Mouse (Mus musculus): ENCODE data around the gene Sv2c. TPM values are rescaled to one million over a fixed set of nuclear protein-coding genes. Genes with fewer than 3 reads are reported as not detected.

The Sv2c gene
- polyA plus RNA-seq, 1 experiment from 2014 or later, result 1.6 TPM

DNA sequence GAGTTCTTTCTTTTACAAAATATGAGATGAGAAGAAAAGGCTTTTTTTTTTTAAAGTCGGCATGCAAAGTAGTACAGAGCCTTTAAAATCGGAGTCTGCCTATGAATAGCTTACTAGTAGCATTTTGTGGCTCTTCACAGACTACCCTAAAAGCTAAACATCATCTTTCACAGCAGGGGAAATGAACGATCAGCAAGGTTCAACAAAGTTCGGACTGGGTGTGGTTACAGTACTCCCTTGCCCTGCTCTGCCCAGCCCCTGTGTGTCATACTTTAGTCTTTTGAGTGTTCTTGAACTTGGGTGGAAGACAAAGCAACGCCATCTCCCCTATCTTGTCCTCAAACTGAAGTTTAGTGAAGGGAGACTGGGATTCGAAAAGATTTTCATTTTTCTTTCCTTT lies 5.7 kb downstream of the Sv2c start:
- H3K9ac ChIP-seq (ENCODE audit: low read length), result no peak overlapping the region
- H3K36me3 ChIP-seq (ENCODE audit: control insufficient read depth, insufficient read depth, low read length), result no peaks in the 10 kb centered on the region
- peaks cover 8% of the 10 kb centered on the region for H3K27me3 ChIP-seq (ENCODE audit: control insufficient read depth, insufficient read depth, low read length)
- 57% methylated on average over 6 of the region's 6 CpGs for WGBS
- H3K4me3 ChIP-seq (ENCODE audit: low read depth, low read length), result no peak overlapping the region
- no peak for ATAC-seq (ENCODE audit: low FRiP score, low TSS enrichment)
- H3K4me2 ChIP-seq (replicated peaks; ENCODE audit: low read depth), result no peak overlapping the region
- no peaks in the 10 kb centered on the region for H3K9me3 ChIP-seq (ENCODE audit: control insufficient read depth, low read length)
- no peak for TF ChIP-seq CTCF (IDR thresholded peaks at IDR 0.05; ENCODE audit: low read depth)
- no peak for TF ChIP-seq EP300 (optimal IDR thresholded peaks at IDR 0.05)
- H3K27ac ChIP-seq (replicated peaks), result no peak overlapping the region
- no peaks in the 10 kb centered on the region; the same call in 1 of the 2 replicates for H3K4me1 ChIP-seq (replicated peaks; ENCODE audit: control insufficient read depth, insufficient read depth)
- no peak for DNase-seq (ENCODE audit: low spot score)

DNA sequence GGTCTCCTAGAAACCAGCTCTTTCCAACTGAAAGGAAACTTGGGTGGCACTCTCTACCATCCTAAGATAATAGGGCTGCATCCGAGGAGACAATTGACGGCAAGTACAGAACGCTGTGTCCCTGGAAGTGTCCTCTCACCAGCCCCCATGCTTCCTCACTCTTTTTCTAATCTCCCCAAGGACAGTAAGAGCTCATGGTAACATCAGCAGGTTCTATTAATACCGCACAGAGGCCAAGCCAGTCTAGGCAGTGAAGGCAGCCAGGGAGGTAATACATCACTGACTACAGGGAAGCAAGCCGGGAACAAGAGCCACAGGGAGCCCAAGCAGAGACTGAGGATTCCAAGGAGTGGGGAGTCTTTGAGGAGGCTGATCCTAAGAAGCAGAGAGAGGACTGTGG lies 7.4 kb downstream of the Sv2c start:
- Histone ChIP-seq H3K4me1 (replicated peaks; ENCODE audit: control insufficient read depth, insufficient read depth) (no peaks in the 10 kb centered on the region), H3K27me3 (ENCODE audit: control insufficient read depth, insufficient read depth, low read length) (no peaks in the 10 kb centered on the region), H3K9ac (ENCODE audit: low read length) (no peak overlapping the region), H3K4me3 (ENCODE audit: low read depth, low read length) (no peak overlapping the region), H3K36me3 (ENCODE audit: control insufficient read depth, insufficient read depth, low read length) (no peaks in the 10 kb centered on the region), H3K4me2 (replicated peaks; ENCODE audit: low read depth) (no peak overlapping the region), H3K27ac (replicated peaks) (no peak overlapping the region), H3K9me3 (ENCODE audit: control insufficient read depth, low read length) (no peaks in the 10 kb centered on the region)
- no peak for TF ChIP-seq EP300 (optimal IDR thresholded peaks at IDR 0.05)
- ATAC-seq (ENCODE audit: low FRiP score, low TSS enrichment) (no peak), DNase-seq (ENCODE audit: low spot score) (no peak)
- 60% methylated on average over 5 of the region's 5 CpGs for WGBS

DNA sequence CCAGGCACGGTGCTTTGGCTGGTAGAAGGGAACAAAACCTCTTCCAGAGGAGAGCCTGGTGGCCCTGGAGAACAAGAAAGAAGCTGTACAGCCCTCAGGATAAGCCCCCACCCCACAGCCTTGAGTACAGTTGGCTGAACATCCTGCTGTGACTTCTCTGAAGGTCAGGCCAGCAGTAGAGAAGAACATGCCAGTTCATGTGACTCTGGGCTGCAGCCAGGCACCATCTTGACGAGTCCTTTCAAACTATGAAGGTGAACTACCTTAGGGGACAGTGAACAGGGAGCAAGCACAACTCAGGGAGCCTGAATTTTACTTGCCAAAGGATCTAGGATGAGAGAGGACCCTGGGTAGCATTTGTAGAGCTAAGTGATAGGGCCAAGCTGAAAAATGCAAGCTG lies 19.7 kb downstream of the Sv2c start:
- no peak for DNase-seq (ENCODE audit: low spot score)
- H3K4me3 ChIP-seq (ENCODE audit: low read depth, low read length), result no peak overlapping the region
- no peaks in the 10 kb centered on the region for H3K36me3 ChIP-seq (ENCODE audit: control insufficient read depth, insufficient read depth, low read length)
- H3K4me1 ChIP-seq (replicated peaks; ENCODE audit: control insufficient read depth, insufficient read depth), result no peaks in the 10 kb centered on the region
- no peaks in the 10 kb centered on the region for H3K9me3 ChIP-seq (ENCODE audit: control insufficient read depth, low read length)
- H3K27ac ChIP-seq (replicated peaks), result no peak overlapping the region
- no peaks in the 10 kb centered on the region for H3K27me3 ChIP-seq (ENCODE audit: control insufficient read depth, insufficient read depth, low read length)
- no peak for TF ChIP-seq EP300 (optimal IDR thresholded peaks at IDR 0.05)
- no peak for TF ChIP-seq CTCF (IDR thresholded peaks at IDR 0.05; ENCODE audit: low read depth)
- no peak for ATAC-seq (ENCODE audit: low FRiP score, low TSS enrichment)
- WGBS, result 70% methylated on average over 2 of the region's 2 CpGs
- no peak overlapping the region for H3K9ac ChIP-seq (ENCODE audit: low read length)
- H3K4me2 ChIP-seq (replicated peaks; ENCODE audit: low read depth), result no peak overlapping the region

DNA sequence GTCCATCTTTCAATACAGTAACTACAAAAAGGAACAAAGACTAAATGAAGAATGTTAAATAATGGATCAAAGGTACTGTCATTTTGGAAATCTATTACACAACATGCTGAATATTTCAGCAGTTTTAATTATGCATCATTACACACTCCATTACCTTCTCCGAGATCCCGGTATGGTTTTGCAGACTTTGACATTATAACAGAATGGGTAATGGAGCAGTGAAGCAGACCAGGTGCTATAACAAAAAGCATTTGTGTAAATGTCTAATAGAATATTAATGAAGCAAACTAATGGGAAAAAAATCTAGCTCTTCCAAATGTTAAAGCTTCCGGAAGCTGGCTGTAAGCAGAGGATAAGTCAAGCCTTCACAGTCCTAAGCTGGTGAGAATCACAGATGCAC lies 21.6 kb downstream of the Sv2c start:
- WGBS, result 73% methylated on average over 3 of the region's 3 CpGs
- ATAC-seq (ENCODE audit: low FRiP score, low TSS enrichment), result no peak
- Histone ChIP-seq H3K27ac (replicated peaks) (no peak overlapping the region), H3K36me3 (ENCODE audit: control insufficient read depth, insufficient read depth, low read length) (no peaks in the 10 kb centered on the region), H3K9me3 (ENCODE audit: control insufficient read depth, low read length) (no peaks in the 10 kb centered on the region), H3K4me1 (replicated peaks; ENCODE audit: control insufficient read depth, insufficient read depth) (no peaks in the 10 kb centered on the region), H3K4me3 (ENCODE audit: low read depth, low read length) (no peak overlapping the region), H3K27me3 (ENCODE audit: control insufficient read depth, insufficient read depth, low read length) (no peaks in the 10 kb centered on the region), H3K9ac (ENCODE audit: low read length) (no peak overlapping the region), H3K4me2 (replicated peaks; ENCODE audit: low read depth) (no peak overlapping the region)
- DNase-seq (ENCODE audit: low spot score), result no peak
- TF ChIP-seq CTCF (IDR thresholded peaks at IDR 0.05; ENCODE audit: low read depth) (no peak), EP300 (optimal IDR thresholded peaks at IDR 0.05) (no peak)

DNA sequence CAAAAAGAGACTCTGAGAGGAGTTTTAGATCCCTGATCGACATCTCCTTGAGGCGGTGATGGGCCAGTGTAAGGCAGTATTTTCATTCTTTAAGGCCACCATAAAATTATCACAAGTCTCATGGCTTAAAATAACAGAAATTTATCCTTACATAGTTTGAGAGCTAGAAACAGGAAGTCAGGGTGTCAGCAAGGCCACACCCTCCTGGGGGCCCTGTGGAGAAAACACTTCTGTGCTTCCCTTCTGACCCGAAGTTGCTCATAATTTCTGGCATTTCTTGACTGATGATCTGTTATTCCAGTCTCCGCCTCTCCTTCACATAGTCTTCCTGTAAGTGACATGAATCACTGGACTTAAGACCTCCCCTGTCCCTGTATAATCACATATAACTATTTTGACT lies 26.0 kb downstream of the Sv2c start:
- Histone ChIP-seq H3K27ac (replicated peaks) (no peak overlapping the region), H3K9me3 (ENCODE audit: control insufficient read depth, low read length) (no peaks in the 10 kb centered on the region), H3K36me3 (ENCODE audit: control insufficient read depth, insufficient read depth, low read length) (no peaks in the 10 kb centered on the region), H3K4me1 (replicated peaks; ENCODE audit: control insufficient read depth, insufficient read depth) (no peaks in the 10 kb centered on the region), H3K9ac (ENCODE audit: low read length) (no peak overlapping the region), H3K27me3 (ENCODE audit: control insufficient read depth, insufficient read depth, low read length) (no peaks in the 10 kb centered on the region), H3K4me2 (replicated peaks; ENCODE audit: low read depth) (no peak overlapping the region), H3K4me3 (ENCODE audit: low read depth, low read length) (no peak overlapping the region)
- ATAC-seq (ENCODE audit: low FRiP score, low TSS enrichment) (no peak), DNase-seq (ENCODE audit: low spot score) (no peak)
- WGBS, result 63% methylated on average over 4 of the region's 4 CpGs
- TF ChIP-seq EP300 (optimal IDR thresholded peaks at IDR 0.05), result no peak
- no peak for TF ChIP-seq CTCF (IDR thresholded peaks at IDR 0.05; ENCODE audit: low read depth)

DNA sequence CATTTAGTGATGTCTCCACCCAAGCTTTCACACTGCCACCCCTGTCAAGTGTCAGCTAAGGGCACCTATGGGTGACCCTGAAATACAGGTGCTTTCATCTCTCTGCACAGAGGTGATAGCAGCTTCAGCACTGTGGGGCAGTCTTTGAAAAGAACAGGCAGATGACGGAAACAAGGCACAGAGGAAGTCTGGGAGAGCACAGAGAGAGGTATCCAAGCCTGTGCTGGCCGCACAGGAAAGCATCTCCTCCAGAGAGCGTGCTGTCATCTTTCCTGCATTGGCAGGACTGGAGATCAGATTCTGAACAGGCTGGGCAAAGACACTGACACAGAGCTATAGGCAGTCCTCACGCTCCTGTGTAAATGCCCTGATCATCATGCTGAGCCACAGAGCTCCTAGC lies 41.4 kb downstream of the Sv2c start:
- ATAC-seq (ENCODE audit: low FRiP score, low TSS enrichment), result no peak

More for the DNA sequence above, 41.4 kb downstream of the Sv2c start:
- H3K4me1 ChIP-seq (replicated peaks; ENCODE audit: control insufficient read depth, insufficient read depth), result no peaks in the 10 kb centered on the region
- 59% methylated on average over 4 of the region's 4 CpGs for WGBS
- DNase-seq (ENCODE audit: low spot score), result no peak
- no peak overlapping the region for H3K4me3 ChIP-seq (ENCODE audit: low read depth, low read length)
- no peaks in the 10 kb centered on the region for H3K9me3 ChIP-seq (ENCODE audit: control insufficient read depth, low read length)
- H3K27me3 ChIP-seq (ENCODE audit: control insufficient read depth, insufficient read depth, low read length), result no peaks in the 10 kb centered on the region
- H3K9ac ChIP-seq (ENCODE audit: low read length), result no peak overlapping the region
- TF ChIP-seq CTCF (IDR thresholded peaks at IDR 0.05; ENCODE audit: low read depth), result no peak
- no peak for TF ChIP-seq EP300 (optimal IDR thresholded peaks at IDR 0.05)
- no peaks in the 10 kb centered on the region for H3K36me3 ChIP-seq (ENCODE audit: control insufficient read depth, insufficient read depth, low read length)
- H3K4me2 ChIP-seq (replicated peaks; ENCODE audit: low read depth), result no peak overlapping the region
- H3K27ac ChIP-seq (replicated peaks), result no peak overlapping the region

All from stomach, postnatal 0 days (tissue).